Mouse (Mus musculus): Measurements from ENCODE around the gene Rps6ka3. TPM values are rescaled to one million over a fixed set of nuclear protein-coding genes. Genes with fewer than 3 reads are reported as not detected.

Gene Rps6ka3
- polyA plus RNA-seq, 1 experiment from 2014 or later = 7.8 TPM

DNA sequence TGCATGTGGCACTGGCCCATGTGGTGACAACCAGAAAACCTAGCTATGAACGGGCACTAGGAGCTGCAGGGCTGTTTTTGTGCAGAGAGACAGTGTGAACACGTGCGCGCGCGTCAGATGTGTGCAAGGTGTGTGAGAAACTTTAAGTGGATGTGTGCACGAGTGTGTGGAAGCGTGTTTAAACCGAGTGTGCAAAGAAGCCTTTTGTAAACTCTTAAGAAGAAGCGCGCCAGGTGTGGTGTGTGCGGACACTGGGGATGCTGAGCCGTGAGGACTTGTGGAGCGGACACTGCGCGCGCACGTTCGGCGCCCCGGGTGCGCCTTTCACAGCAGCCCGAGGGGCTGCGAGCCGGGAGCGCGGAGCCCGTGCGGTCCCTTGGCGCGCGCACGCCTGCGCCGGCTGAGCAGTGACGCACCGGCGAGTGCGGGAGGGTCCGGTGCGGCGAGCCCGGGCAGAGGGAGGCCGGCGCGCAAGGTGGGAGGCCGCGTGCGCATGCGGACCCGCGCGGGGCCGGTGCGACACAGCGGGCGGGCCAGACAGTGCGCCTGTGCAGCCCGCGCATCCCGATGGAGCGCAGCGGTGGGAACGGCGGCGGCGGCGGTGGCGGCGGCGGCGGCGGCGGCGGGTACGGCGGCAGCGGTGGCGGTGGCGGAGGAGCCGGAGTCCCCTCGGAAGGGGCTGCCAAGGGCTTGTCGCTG, 204.2 kb downstream of the Rps6ka3 start, which contains the start of gene Map7d2:
TSS of gene Map7d2 (plus strand) at position 443 of the 699 bp plus-strand sequence.
- H3K27ac ChIP-seq (replicated peaks; ENCODE audit: low read depth, low read length) = no peak within 1 kb of the TSS
- H3K9me3 ChIP-seq (replicated peaks; ENCODE audit: control insufficient read depth, low read length) = no peaks in the 10 kb centered on the region
- H3K9ac ChIP-seq (replicated peaks; ENCODE audit: low read length) = peak within 1 kb of the TSS; percentile 18
- no peaks in the 10 kb centered on the region for H3K4me1 ChIP-seq (ENCODE audit: control insufficient read depth, insufficient read depth, low read length)
- DNase-seq (ENCODE audit: low spot score) (peak; percentile 52), ATAC-seq (replicated peaks; ENCODE audit: insufficient number of reproducible peaks, low FRiP score, low TSS enrichment, low read depth) (peak; percentile 93)
- H3K27me3 ChIP-seq (ENCODE audit: control insufficient read depth, insufficient read depth, low read length) = peaks cover 11% of the 10 kb centered on the region
- H3K4me3 ChIP-seq (ENCODE audit: low read depth, low read length) = peak within 1 kb of the TSS; percentile 51
- H3K4me2 ChIP-seq (ENCODE audit: low read depth, low read length) = peak within 1 kb of the TSS; percentile 89
- WGBS = 14% methylated on average over 33 of the region's 83 CpGs
- no peaks in the 10 kb centered on the region for H3K36me3 ChIP-seq (replicated peaks; ENCODE audit: control insufficient read depth, insufficient read depth, low read depth, low read length)

DNA sequence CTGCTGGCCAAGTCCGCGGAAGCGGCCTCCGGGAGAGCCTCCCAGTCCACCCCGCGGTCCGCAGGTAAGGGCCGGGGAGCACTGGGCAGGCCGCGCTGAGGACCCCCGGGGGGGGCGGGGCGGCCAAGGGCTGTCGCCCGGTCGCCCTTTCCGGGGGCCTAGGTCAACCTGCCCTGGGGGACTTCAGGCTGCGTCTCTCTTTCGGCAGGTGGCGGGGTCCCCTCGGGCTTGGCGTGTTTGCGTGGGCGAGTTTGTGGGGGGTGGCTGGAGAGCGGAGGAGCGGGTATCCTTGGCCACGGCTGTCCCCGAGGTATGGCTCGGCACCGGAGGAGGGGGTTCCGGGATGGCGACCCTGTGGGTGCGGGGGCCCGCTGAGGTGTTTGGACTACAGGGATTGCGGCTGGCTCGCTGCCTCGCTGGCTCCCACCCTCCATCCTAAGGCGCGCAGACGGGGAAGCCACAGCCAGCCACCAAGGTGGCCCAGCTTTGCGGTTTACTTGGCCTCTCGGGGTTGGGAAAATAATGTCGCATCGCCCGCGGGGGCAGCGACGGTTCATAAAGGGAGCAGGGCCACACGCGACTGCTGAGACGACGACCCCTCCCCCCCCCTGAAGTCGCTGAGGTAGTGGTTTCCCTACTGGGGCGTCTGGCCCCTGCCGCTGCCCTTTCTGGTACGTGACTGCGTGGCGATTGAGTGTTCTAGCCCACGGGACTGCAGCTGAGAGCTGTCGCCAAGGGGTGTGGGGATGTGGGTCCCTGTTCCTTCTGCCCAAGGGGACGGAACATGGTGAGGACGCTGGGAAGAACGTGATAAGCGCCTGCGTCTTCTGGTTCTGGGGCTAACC, 204.9 kb downstream of the Rps6ka3 start:
- peak; percentile 81 for ATAC-seq (replicated peaks; ENCODE audit: insufficient number of reproducible peaks, low FRiP score, low TSS enrichment, low read depth)

More for the DNA sequence above, 204.9 kb downstream of the Rps6ka3 start:
- DNase-seq (ENCODE audit: low spot score) = no peak
- peak overlapping the region; percentile 18 for H3K9ac ChIP-seq (replicated peaks; ENCODE audit: low read length)
- peaks cover 11% of the 10 kb centered on the region for H3K27me3 ChIP-seq (ENCODE audit: control insufficient read depth, insufficient read depth, low read length)
- WGBS = 17% methylated on average over 55 of the region's 65 CpGs
- no peaks in the 10 kb centered on the region for H3K36me3 ChIP-seq (replicated peaks; ENCODE audit: control insufficient read depth, insufficient read depth, low read depth, low read length)
- H3K4me3 ChIP-seq (ENCODE audit: low read depth, low read length) = peak overlapping the region; percentile 51
- peak overlapping the region; percentile 89 for H3K4me2 ChIP-seq (ENCODE audit: low read depth, low read length)
- no peaks in the 10 kb centered on the region for H3K4me1 ChIP-seq (ENCODE audit: control insufficient read depth, insufficient read depth, low read length)
- no peak overlapping the region for H3K27ac ChIP-seq (replicated peaks; ENCODE audit: low read depth, low read length)
- H3K9me3 ChIP-seq (replicated peaks; ENCODE audit: control insufficient read depth, low read length) = no peaks in the 10 kb centered on the region

Other genes starting within 250 kb of the Rps6ka3 start
- 151 and 165 TPM in 2 replicates for gene Eif1ax, start 161.9 kb downstream of the Rps6ka3 start, polyA plus RNA-seq (2014; fragmentation: Nextera tagmentation; extraction: Ambion mirVana)
- gene Map7d2, start 204.3 kb downstream of the Rps6ka3 start, polyA plus RNA-seq (2014; fragmentation: Nextera tagmentation; extraction: Ambion mirVana) = 6.6 and 6.7 TPM in 2 replicates

Data from embryonic facial prominence, embryonic 11.5 days (tissue).